Mouse (Mus musculus) brain, embryonic 14.5 days (tissue): ENCODE results near the gene Eef2kmt.
"Not testable (repeated sequence)": the region's sequence is repeated elsewhere in the genome, so short reads cannot be mapped to it uniquely, and the experiment has no call there.

Experiments used
- CTCF ChIP-seq: fragments of 200-500 bp; IDR thresholded peaks from 2 replicates; pipeline ENCODE4 v1.5.1; 2012; ENCODE audit warnings: inconsistent platforms, mild to moderate bottlenecking, moderate library complexity, borderline replicate concordance; ENCODE audit not compliant: insufficient read depth, insufficient read length; ENCODE audit errors: extremely low read depth
- POLR2A ChIP-seq: fragments of 200-500 bp; IDR thresholded peaks from 2 replicates; pipeline ENCODE4 v1.6.1; 2012; ENCODE audit warnings: mild to moderate bottlenecking, inconsistent platforms, borderline replicate concordance; ENCODE audit not compliant: poor library complexity, insufficient read depth, insufficient read length, severe bottlenecking; ENCODE audit errors: extremely low read depth

DNA sequence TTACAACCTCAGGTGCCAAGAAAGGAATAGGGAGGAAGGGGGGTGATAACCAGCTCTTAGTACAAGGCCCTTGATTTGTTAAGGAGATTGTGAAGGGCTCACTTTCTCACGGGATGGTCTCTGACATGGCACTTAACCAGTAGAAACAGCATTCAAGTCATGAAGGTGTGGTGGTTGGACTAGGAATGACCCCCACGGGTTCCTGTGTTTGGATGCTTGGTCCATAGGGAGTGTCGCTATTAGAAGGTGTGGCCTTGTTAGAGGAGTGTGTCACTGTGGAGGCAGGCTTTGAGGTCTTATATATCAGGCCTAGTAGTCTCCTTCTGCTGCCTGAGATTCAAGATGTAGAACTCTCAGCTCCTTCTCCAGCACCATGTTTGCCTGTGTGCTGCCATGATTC lies 27.7 kb downstream of the Eef2kmt start:
- TF ChIP-seq CTCF, POLR2A: not testable (repeated sequence)
